Mouse (Mus musculus): ENCODE data around the gene Brca1.

The Brca1 gene

DNA sequence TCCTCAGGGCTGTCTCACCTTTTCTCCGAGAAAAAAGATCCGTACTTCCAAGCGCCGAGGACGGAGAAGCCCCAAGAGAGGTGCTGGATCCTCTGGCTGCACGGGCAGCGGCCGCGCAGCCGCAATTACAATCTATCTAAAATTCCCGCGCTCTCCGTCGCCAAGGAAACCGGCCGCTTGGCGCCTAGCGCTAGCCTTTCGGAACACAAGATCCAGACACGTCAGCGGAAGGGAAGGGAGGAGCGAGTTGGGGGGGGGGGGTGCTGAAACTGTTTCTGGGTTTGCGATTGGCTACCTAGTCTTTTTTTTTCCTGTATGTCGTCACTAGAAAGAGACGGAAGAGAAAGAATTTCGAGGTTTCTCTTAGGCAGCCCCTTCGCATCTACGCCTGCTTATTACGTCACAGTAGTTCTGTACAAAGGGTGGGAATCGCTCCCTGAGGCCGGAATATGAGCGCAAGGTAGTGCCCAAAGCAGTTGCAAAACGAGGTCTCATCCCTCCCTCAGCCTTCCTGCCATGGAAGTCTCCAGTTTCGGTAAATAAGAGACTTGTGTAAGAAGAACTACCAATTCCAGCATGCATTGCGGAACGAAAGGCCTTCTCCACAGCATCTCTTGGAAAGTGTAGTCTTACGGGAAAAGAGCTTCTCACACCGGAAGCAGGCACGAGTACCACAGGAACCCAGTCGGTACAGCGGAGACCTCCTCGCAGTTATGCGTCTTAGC is at the start of gene Brca1, which contains the start of gene Nbr1:
Brca1 (minus strand) TSS at position 205 of the 725 bp plus-strand sequence.
Nbr1 (plus strand) TSS at position 399 of the 725 bp plus-strand sequence.
- peak; percentile 96 for DNase-seq

DNA sequence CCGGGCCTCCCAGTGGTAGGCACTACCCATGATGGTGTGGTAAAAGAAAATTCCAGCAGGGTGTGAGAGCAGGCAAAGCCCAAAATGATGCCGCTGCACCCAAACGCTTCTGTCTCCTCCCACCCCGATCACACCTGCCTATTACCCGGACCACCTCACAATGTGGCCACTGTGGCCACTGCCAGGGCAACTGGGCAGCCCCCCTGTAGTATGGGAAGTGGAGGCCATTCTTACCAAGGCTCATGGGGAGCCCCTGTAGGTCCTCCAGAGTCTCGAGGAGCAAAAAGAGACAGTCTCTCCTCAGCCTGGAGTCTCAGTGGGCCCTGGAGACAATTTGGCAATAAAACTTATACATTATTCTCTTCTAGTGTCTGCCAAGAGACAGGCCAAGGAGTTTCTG is 47.4 kb upstream of the Brca1 start, which contains the start of gene Gm11634:
Gm11634 (minus strand) TSS at position 101 of the 400 bp plus-strand sequence.
- DNase-seq: no peak

- no peak for DNase-seq
Measured at GRCm38 (mm10) chr11:101589989-101590624, 38.4 kb upstream of the Brca1 start.

GRCm38 (mm10) chr11:101589444-101589843 is 37.7 kb upstream of the Brca1 start:
- peak; percentile 74 to 86 for DNase-seq

- peak in 1 of 2 experiments; percentile 67 for DNase-seq
Measured at GRCm38 (mm10) chr11:101588868-101589267, 37.1 kb upstream of the Brca1 start.

GRCm38 (mm10) chr11:101587676-101588075 is 35.9 kb upstream of the Brca1 start:
- DNase-seq: no peak

DNA sequence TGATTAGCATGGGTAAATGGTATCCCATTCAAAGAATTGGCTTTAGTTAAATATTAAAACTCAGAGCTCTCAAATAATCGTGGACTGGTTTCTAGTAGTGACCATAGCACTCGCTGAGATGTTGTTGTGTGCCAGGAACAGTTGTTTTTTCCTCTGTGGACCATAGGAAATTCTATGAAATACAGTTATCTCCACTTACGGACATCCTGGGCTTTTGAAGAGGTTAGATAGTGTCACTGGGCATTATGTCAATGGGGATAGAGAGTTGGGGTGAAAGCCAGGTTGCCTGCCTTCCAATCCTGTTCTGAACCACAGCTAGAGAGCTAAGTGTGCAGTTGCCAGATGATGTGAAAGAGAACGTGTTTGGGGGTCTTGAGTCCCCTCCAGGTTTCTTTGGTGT is 34.0 kb upstream of the Brca1 start:
- DNase-seq: no peak

GRCm38 (mm10) chr11:101585031-101585430 is 33.3 kb upstream of the Brca1 start:
- peak; percentile 52 to 65 for DNase-seq

- no peak for DNase-seq
Measured at GRCm38 (mm10) chr11:101583205-101583604, 31.4 kb upstream of the Brca1 start.

GRCm38 (mm10) chr11:101582054-101583035 is 30.6 kb upstream of the Brca1 start, which contains the start of gene Tmem106a:
TSS of gene Tmem106a (plus strand) at chr11:101582242.
- peak; percentile 83 to 91 for DNase-seq

- DNase-seq: no peak
Measured at GRCm38 (mm10) chr11:101581081-101581764, 29.5 kb upstream of the Brca1 start.

- DNase-seq: no peak
Measured at GRCm38 (mm10) chr11:101576116-101576515, 24.4 kb upstream of the Brca1 start.

GRCm38 (mm10) chr11:101568421-101568820 is 16.7 kb upstream of the Brca1 start:
- DNase-seq: no peak

- DNase-seq: peak; percentile 57 to 69
Measured at GRCm38 (mm10) chr11:101562391-101562790, 10.6 kb upstream of the Brca1 start.

DNA sequence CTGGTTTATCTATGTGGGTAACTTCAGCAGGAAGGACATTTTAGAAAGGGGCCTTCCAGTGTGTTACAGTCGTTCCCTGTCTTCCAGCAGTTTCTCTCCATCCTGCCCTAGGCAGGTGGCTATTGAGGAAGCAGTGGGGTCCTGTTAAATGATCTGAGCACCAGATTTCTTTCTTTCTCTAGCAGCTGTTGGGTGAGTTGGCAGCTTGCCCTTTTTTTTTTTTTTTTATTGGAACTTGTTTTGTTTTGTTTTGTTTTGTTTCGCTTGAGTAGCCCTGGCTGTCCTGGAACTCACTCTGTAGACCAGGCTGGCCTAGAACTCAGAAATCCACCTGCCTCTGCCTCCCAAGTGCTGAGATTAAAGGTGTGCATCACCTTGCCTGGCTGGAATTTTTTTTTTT is 5.2 kb upstream of the Brca1 start:
- no peak for DNase-seq

- DNase-seq: peak; percentile 62 to 88
Measured at GRCm38 (mm10) chr11:101556541-101556940, 4.8 kb upstream of the Brca1 start.

GRCm38 (mm10) chr11:101553354-101553930 is 1.7 kb upstream of the Brca1 start:
- no peak for DNase-seq

- peak; percentile 97 to 99 for DNase-seq
Measured at GRCm38 (mm10) chr11:101552476-101553300, 933 bp upstream of the Brca1 start.

GRCm38 (mm10) chr11:101548526-101548925 is 3.2 kb downstream of the Brca1 start:
- DNase-seq: no peak

GRCm38 (mm10) chr11:101544132-101544531 is 7.6 kb downstream of the Brca1 start:
- no peak for DNase-seq

DNA sequence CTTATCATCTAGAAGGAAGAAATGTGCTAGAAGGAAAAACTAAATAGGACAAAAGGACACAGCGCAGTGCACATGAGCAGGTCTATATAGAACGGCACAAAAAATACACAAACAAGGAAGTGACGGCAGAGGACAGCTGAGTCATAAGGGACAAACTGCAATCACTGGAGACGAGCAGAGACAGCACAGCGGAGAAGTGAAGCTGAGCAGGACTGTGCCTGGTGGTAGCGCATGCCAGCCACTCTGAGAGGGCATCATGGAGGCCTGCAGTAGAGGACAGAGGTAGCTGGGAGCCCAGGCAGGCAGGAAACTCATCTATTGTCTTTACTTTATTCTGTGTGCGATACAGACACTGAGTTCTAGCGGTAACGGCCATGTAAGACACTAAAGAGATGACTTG is 8.2 kb downstream of the Brca1 start:
- DNase-seq: no peak
